Mouse (Mus musculus) embryonic fibroblast, embryonic 13.5 days (primary cell): ENCODE data around the gene Pdss2. TPM values are rescaled to one million over a fixed set of nuclear protein-coding genes. Genes with fewer than 3 reads are reported as not detected.
A peak's percentile ranks its signal among the peaks of the same experiment; 100 is the strongest.

ENCODE experiments used
- H3K27ac ChIP-seq: 2 replicates; pipeline ENCODE4 v1.5.1; 2012; ENCODE audit warnings: low read length, control low read depth, inconsistent platforms; ENCODE audit not compliant: insufficient read depth
- H3K4me1 ChIP-seq: 2 replicates; pipeline ENCODE4 v1.6.1; 2011; ENCODE audit warnings: low read length; ENCODE audit not compliant: control insufficient read depth, insufficient read depth
- H3K4me3 ChIP-seq: 2 replicates; pipeline ENCODE4 v1.5.1; 2011; ENCODE audit warnings: mild to moderate bottlenecking, control low read depth, low read length; ENCODE audit not compliant: insufficient read depth
- CTCF ChIP-seq: IDR thresholded peaks from 2 replicates; pipeline ENCODE4 v1.5.1; 2011; ENCODE audit warnings: mild to moderate bottlenecking, control low read depth, low read length, moderate library complexity, borderline replicate concordance; ENCODE audit not compliant: insufficient read depth
- POLR2A ChIP-seq: IDR thresholded peaks from 2 replicates; pipeline ENCODE4 v1.6.1; 2011; ENCODE audit warnings: low read depth, mild to moderate bottlenecking, control low read depth, low read length, moderate library complexity
- polyA plus RNA-seq: library from polyadenylated mRNA; stranded (reverse); fragments of >200 nt; gene quantifications from 2 replicates; pipeline ENCODE4 v1.2.4, GENCODE M21; 2011; ENCODE audit warnings: low read depth; ENCODE audit not compliant: missing spikeins, insufficient read length

Gene Pdss2
- polyA plus RNA-seq, 1 experiment, result 10.9 TPM

DNA sequence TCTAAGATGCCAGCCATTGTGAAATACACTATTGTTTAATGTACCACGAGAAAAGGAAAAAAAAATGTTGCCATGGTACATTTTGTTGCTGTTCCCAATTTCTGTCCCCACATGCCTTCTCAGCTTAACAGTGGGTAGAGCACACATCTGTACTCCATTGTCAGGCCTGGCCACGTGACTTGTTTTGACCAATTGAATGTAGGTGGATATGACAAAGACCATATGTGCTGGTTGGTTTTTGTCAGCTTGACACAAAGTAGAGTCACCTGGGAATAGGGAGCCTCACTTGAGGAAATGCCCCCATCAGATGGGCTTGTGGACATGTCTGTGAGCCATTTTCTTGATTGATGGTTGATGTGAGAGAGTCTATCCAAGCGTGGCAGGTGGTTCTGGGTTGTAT is 17.4 kb upstream of the Pdss2 start:
- TF ChIP-seq CTCF, result no peak
- no peak for TF ChIP-seq POLR2A
- H3K4me1 ChIP-seq, result no peaks in the 10 kb centered on the region
- H3K27ac ChIP-seq, result no peak overlapping the region
- no peak overlapping the region for H3K4me3 ChIP-seq

DNA sequence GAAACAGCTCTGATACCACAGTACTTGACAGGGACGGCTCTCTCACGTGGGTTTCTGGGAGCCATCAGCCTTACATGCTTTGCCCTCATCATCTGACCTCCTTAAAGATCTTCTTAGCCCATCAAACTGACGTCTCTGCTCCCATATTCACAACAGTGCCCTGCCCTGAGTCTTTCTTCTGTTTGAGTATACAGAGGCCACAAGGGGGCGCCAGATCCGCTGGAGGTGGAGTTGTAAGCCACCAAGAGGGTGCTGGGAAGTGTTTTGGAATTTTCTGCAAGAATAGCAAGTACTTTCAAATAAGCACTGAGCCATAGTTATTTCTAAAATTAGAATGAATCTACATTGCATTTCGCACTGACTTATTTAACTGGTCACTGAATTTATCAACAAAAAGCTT is 9.4 kb upstream of the Pdss2 start:
- no peaks in the 10 kb centered on the region for H3K4me1 ChIP-seq
- H3K27ac ChIP-seq, result no peak overlapping the region
- TF ChIP-seq POLR2A (no peak), CTCF (0 out of 2 replicates have a peak, but pooled peaks have one; percentile 5)
- no peak overlapping the region for H3K4me3 ChIP-seq

DNA sequence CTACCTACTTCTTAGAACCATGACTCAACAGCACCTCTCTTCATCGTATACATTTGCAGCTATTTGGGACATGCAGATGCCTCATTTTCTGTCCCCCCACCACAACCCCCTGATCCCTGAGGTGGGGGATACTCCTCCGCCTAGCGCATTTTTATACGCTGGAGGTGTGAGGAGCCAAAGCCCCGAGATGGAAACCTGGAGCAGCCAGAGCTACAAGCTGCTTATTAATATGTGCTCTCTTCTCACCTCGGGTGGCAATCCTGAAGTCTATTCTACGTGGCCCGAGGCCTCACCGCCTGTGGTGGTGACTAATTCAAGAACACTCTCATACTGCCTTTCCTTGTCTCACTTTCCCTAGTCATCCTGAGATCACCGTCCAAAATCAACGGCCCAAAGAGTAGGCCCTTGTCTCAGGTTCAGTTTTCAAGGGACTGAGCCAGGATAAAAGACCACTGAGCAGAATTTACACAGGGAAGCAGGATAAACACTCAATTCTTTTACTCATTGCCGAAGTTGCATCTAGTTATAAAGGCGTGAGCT is 3.9 kb upstream of the Pdss2 start:
- Histone ChIP-seq H3K4me1 (no peaks in the 10 kb centered on the region), H3K4me3 (no peak overlapping the region), H3K27ac (no peak overlapping the region)
- TF ChIP-seq CTCF (no peak), POLR2A (no peak)

DNA sequence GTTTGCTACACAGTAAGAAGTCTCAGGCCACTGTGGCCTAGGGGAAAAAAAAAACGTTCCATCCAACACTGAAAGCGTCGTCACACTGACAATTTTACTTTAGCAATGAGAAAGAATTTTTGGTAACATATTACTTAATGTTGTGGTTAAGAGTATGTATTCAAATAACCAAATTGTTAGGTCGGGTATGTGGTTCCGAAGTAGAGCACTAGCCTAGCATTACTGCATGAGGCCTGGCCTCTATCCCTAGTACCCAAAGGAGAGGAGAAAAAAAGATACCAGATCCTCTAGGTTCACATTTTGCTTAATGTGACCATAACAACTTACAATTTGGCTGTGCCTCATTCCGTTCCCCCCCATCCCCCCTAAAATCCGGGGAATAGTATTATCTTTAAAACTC is 807 bp upstream of the Pdss2 start:
- peak overlapping the region; percentile 65 for H3K4me3 ChIP-seq
- TF ChIP-seq CTCF (no peak), POLR2A (no peak; the same call in 1 of the 2 replicates)
- peak overlapping the region; percentile 63 for H3K27ac ChIP-seq
- no peaks in the 10 kb centered on the region for H3K4me1 ChIP-seq

DNA sequence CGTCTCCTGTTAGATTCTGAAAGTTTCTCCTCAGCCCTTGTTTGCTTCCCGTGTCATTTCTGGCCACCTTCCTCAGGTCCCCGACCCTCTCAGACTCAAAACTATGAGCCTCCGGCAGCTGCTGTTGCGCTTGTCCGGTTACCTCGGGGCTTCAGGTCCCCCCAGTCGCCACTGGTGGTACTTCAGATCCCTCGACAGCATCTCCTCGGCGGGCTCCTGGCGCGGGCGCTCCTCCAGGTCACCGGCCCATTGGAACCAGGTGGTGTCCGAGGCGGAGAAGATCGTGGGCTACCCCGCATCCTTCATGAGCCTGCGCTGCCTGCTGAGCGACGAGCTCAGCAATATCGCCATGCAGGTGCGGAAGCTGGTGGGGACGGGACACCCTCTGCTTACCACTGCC is 373 bp downstream of the Pdss2 start:
- H3K4me1 ChIP-seq, result peaks cover 2% of the 10 kb centered on the region; the same call in 1 of the 2 replicates
- peak overlapping the region; percentile 7; the same call in 1 of the 2 replicates for H3K27ac ChIP-seq
- TF ChIP-seq CTCF (no peak), POLR2A (no peak; the same call in 1 of the 2 replicates)

DNA sequence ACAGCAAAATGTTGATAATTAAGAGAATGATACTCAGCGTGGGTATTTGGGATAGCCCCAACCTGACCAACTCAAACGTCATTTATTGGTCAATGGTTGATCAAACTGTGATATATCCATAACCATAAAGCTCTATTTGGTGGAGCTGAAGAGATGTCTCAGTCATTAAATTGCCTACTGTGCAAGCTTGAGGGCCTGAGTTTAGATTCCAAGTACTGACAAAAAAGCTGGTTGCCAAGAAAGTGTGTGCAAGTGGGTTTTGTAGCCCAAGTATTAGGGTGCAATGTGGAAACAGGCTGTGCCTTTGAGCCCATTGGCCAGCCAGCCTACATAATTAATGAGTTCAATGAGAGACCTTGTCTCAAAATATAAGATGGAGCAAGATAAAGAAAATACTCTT is 2.1 kb downstream of the Pdss2 start:
- no peak overlapping the region for H3K4me3 ChIP-seq
- H3K27ac ChIP-seq, result no peak overlapping the region
- TF ChIP-seq CTCF, result no peak
- no peak for TF ChIP-seq POLR2A
- H3K4me1 ChIP-seq, result peaks cover 9% of the 10 kb centered on the region

More for the DNA sequence above, 373 bp downstream of the Pdss2 start:
- peak overlapping the region; percentile 57 for H3K4me3 ChIP-seq

DNA sequence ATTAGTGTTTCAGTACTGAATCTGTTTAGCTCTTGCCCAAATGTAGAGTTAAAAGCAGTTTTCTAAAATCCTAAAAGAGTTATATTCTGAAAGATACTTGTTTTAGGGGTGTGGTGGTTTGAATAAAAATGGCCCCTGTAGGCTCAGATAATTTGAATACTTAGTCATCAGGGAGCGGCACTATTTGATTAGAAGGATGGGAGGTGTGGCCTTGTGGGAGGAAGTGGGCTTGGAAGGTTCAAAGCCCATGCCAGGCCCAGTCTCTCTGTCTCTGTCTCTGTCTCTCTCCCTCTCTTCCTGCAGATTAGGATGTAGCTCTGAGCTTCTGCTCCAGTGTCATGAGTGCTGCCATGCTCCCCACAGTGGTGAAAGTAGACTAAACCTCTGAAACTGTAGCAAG is 5.1 kb downstream of the Pdss2 start:
- no peak overlapping the region for H3K27ac ChIP-seq
- H3K4me3 ChIP-seq, result no peak overlapping the region
- TF ChIP-seq CTCF (no peak), POLR2A (no peak)
- H3K4me1 ChIP-seq, result peaks cover 13% of the 10 kb centered on the region

DNA sequence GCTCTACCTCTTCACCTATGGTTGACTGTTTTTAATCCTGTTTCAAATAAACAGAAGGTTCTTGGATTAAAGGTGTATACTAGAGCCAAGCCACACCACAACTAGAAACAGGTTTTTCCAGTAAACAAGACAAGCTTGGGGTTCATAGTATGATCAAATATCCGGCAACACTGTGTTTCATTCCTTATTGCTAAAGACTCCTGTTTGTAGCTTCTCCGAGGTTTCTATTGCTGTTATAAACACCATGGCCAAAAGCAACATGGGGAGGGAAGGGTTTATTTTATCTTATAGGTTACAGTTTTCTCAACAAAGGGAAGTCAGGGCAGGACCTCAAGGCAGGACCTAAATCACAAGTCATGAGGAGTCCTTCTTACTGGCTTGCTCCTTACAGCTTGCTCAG is 8.0 kb downstream of the Pdss2 start:
- Histone ChIP-seq H3K27ac (no peak overlapping the region), H3K4me3 (no peak overlapping the region), H3K4me1 (peaks cover 13% of the 10 kb centered on the region)
- TF ChIP-seq CTCF, result no peak
- TF ChIP-seq POLR2A, result no peak

DNA sequence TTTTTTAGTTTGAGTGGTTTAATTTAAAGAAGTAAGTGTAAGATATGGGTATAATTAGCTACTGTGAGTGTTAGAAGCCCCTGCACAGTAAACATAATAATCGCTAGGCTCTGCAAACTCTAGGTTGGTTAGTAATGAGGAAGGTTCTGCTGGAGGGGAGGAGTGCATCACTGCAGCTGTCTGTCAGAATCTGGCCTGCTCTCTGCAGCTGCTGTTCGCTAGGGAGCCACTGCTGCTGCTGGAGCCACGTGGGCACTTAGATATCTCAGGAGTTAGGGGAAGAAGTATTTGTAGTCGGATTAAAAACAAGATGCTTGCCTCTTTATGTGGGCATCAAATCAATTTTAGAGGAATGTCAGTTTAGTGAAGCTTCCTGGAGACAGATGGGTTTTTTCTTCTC is 13.2 kb downstream of the Pdss2 start:
- TF ChIP-seq POLR2A (no peak), CTCF (no peak)
- no peak overlapping the region for H3K4me3 ChIP-seq
- no peaks in the 10 kb centered on the region for H3K4me1 ChIP-seq
- H3K27ac ChIP-seq, result no peak overlapping the region

DNA sequence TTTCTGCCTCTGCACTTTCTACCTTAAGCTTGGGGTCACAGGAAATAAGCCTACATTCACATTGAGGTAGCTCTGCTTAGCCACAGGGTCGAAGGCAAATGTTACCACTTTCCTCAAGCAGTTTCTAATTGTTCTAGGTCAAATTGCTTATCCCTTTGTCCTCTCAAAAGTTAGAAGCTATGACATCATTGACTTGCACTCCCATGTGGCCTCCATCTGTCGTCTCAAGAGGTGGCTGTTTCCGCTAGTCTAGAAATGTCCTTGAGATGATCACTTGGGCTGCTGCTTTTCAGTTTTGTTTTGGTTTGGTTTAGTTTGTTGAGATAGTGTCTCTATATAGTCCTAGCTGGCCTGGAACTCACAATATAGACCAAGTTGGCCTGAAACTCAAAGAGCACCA is 13.7 kb downstream of the Pdss2 start:
- no peak overlapping the region for H3K4me3 ChIP-seq
- no peaks in the 10 kb centered on the region for H3K4me1 ChIP-seq
- TF ChIP-seq CTCF, result no peak
- TF ChIP-seq POLR2A, result no peak
- H3K27ac ChIP-seq, result no peak overlapping the region
